Mouse (Mus musculus): Measurements from ENCODE around the gene Habp4.

GRCm38 (mm10) chr13:64123491-64124188 lies 38.0 kb upstream of the Habp4 start:
- TF ChIP-seq TCF12 (IDR thresholded peaks at IDR 0.05; ENCODE audit: insufficient read depth, poor library complexity, severe bottlenecking) (no peak), POLR2A (IDR thresholded peaks at IDR 0.05; ENCODE audit: insufficient read length, low read depth) (no peak), USF1 (IDR thresholded peaks at IDR 0.05; ENCODE audit: low read depth) (no peak), POLR2AphosphoS2 (IDR thresholded peaks at IDR 0.05; ENCODE audit: insufficient read length, low read depth) (no peak), SRF (IDR thresholded peaks at IDR 0.05; ENCODE audit: control insufficient read depth, insufficient read length, low read depth) (no peak), REST (IDR thresholded peaks at IDR 0.05; ENCODE audit: insufficient read depth, insufficient read length) (no peak), E2F4 (IDR thresholded peaks at IDR 0.05; ENCODE audit: insufficient read depth) (no peak), MYOG (IDR thresholded peaks at IDR 0.05; ENCODE audit: control insufficient read depth in 1 of 3, insufficient read depth in 1 of 3, insufficient read length in 2 of 3, low read depth in 2 of 3) (no peak)
